Mouse (Mus musculus) liver, embryonic 16.5 days (tissue): ENCODE measurements at regions not wholly inside any gene's neighbourhood (a gene's known extent, or its start where the extent isn't known, plus 50 kb on each side); places are given as distances from the start of the nearest gene placed in this dataset.

Source experiments
- ATAC-seq: fragments of 200-750 bp; cut with Nextera tagmentation; 2 replicates; pipeline ENCODE4 v1.8.0; 2017; ENCODE audit warnings: low read depth, mild to moderate bottlenecking, moderate number of reproducible peaks, moderate library complexity
- H3K27ac ChIP-seq: fragments of 300-500 bp; sonication (generic); 2 replicates; pipeline ENCODE4 v1.5.1; 2014; ENCODE audit warnings: mild to moderate bottlenecking, low read length
- H3K27me3 ChIP-seq: fragments of 300-500 bp; sonication (generic); 2 replicates; pipeline ENCODE4 v1.6.1; 2014; ENCODE audit warnings: low read depth, low read length, mixed read lengths; ENCODE audit not compliant: control insufficient read depth, insufficient read depth
- H3K36me3 ChIP-seq: fragments of 300-500 bp; sonication (generic); 2 replicates; pipeline ENCODE4 v1.6.1; 2014; ENCODE audit warnings: mild to moderate bottlenecking; ENCODE audit not compliant: control insufficient read depth, insufficient read depth
- H3K4me1 ChIP-seq: fragments of 300-500 bp; sonication (generic); 2 replicates; pipeline ENCODE4 v1.6.1; 2014; ENCODE audit warnings: low read depth, low read length, mixed read lengths; ENCODE audit not compliant: control insufficient read depth
- H3K4me2 ChIP-seq: fragments of 300-500 bp; sonication (generic); 2 replicates; pipeline ENCODE4 v1.6.1; 2014; ENCODE audit warnings: low read depth, low read length, mixed read lengths
- H3K4me3 ChIP-seq: fragments of 300-500 bp; sonication (generic); 2 replicates; pipeline ENCODE4 v1.5.1; 2014; ENCODE audit warnings: low read depth, mild to moderate bottlenecking, low read length
- H3K9ac ChIP-seq: fragments of 300-500 bp; sonication (generic); 2 replicates; pipeline ENCODE4 v1.6.1; 2014; ENCODE audit warnings: low read depth, low read length
- H3K9me3 ChIP-seq: fragments of 300-500 bp; sonication (generic); replicated peaks from 2 replicates; pipeline ENCODE4 v1.6.1; 2016; ENCODE audit warnings: low read length; ENCODE audit not compliant: control insufficient read depth
- WGBS: fragments of 180-500 bp; shearing (Covaris S2); extraction: QIAGEN DNeasy Blood & Tissue Kit; methylation state at CpG from one replicate; pipeline ENCODE4 v1.1.7; 2014; ENCODE audit not compliant: insufficient replicate concordance; 5-methylcytosine and 5-hydroxymethylcytosine counted together

GRCm38 (mm10) chr9:61186541-61187420, 185.4 kb upstream of the Tle3 start:
- no peak overlapping the region for H3K9ac ChIP-seq

DNA sequence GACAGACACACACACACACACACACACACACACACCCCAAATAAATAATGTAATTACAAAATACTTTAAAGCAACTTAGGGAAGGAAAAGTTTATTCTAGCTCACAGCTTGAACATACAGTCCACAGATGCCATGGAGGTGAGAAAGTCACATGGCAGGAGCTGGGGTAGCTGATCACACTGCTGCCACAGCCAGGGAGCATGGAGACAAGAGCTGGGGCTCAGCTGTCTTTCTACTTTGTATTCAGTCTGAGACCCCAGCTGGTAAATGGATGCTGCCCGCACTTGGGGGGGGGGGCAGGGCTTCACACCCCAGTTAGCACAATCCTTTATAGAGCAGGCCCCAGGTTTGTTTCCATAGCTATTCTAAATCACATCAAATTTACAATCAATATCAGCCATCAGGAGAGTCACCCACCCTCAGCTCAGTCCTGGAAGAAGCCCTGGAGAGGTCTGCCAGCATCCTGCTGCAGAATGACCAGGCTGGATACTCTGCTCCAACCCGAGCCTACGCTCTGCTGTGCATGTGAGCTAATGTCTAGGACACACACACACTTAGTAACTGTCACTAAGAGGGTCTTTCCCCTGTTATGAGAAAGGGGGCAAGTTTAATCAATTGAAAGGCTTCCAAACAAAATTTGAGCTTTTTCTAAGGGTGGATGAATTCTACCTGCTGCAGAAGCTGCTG, 184.3 kb upstream of the Tle3 start:
- H3K9me3 ChIP-seq: no peaks in the 10 kb centered on the region
- no peaks in the 10 kb centered on the region for H3K36me3 ChIP-seq
- H3K27me3 ChIP-seq: no peaks in the 10 kb centered on the region
- no peak overlapping the region for H3K27ac ChIP-seq
- no peak overlapping the region for H3K4me3 ChIP-seq
- H3K4me1 ChIP-seq: no peaks in the 10 kb centered on the region
- no peak overlapping the region for H3K9ac ChIP-seq
- 69% methylated on average over 3 of the region's 3 CpGs for WGBS
- H3K4me2 ChIP-seq: no peak overlapping the region
- no peak for ATAC-seq

More at GRCm38 (mm10) chr9:61186541-61187420, 185.4 kb upstream of the Tle3 start:
- Histone ChIP-seq H3K4me2 (no peak overlapping the region), H3K27me3 (no peaks in the 10 kb centered on the region), H3K27ac (no peak overlapping the region), H3K9me3 (no peaks in the 10 kb centered on the region), H3K4me3 (no peak overlapping the region), H3K36me3 (no peaks in the 10 kb centered on the region), H3K4me1 (no peaks in the 10 kb centered on the region)
- 45% methylated on average over 8 of the region's 8 CpGs for WGBS
- ATAC-seq: no peak

DNA sequence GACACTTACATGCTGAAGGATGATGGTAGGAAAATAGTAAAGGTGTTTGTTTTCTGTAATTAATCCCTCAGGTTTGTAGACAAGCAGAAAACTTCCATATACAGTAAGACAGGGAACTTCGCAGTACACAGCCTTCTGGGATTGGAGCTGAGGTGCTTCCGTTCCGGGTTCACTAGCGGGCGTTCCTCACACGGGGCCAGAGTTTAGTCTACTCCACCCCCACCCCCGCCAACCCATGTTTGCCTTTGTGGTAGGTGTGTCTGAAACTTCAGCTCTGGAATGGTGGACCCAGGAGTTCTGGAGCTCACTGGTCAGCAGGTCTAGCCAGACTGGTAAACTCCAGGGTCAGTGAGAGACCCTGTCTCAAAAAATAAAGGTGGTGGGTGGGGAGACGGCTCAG, 182.9 kb upstream of the Tle3 start:
- H3K27me3 ChIP-seq: no peaks in the 10 kb centered on the region
- no peak for ATAC-seq
- no peaks in the 10 kb centered on the region for H3K4me1 ChIP-seq
- no peak overlapping the region for H3K4me2 ChIP-seq
- H3K9ac ChIP-seq: no peak overlapping the region
- no peaks in the 10 kb centered on the region for H3K36me3 ChIP-seq
- no peak overlapping the region for H3K27ac ChIP-seq
- 70% methylated on average over 8 of the region's 8 CpGs for WGBS
- H3K9me3 ChIP-seq: no peaks in the 10 kb centered on the region
- no peak overlapping the region for H3K4me3 ChIP-seq

- no peak overlapping the region for H3K4me2 ChIP-seq
- no peak overlapping the region for H3K27ac ChIP-seq
- no peaks in the 10 kb centered on the region for H3K36me3 ChIP-seq
- WGBS: 55% methylated on average over 4 of the region's 4 CpGs
- H3K4me1 ChIP-seq: no peaks in the 10 kb centered on the region
- H3K4me3 ChIP-seq: no peak overlapping the region
- no peaks in the 10 kb centered on the region for H3K9me3 ChIP-seq
- H3K27me3 ChIP-seq: no peaks in the 10 kb centered on the region; the same call in 1 of the 2 replicates
- no peak for ATAC-seq
- H3K9ac ChIP-seq: no peak overlapping the region
Observed at GRCm38 (mm10) chr9:61199077-61199753, 173.0 kb upstream of the Tle3 start.

GRCm38 (mm10) chr9:61199891-61200290, 172.3 kb upstream of the Tle3 start:
- no peaks in the 10 kb centered on the region for H3K36me3 ChIP-seq

GRCm38 (mm10) chr9:61200295-61200955, 171.7 kb upstream of the Tle3 start:
- no peaks in the 10 kb centered on the region for H3K4me1 ChIP-seq
- 18% methylated on average over 5 of the region's 5 CpGs for WGBS
- no peak overlapping the region for H3K27ac ChIP-seq

More at GRCm38 (mm10) chr9:61199891-61200290, 172.3 kb upstream of the Tle3 start:
- Histone ChIP-seq H3K9ac (no peak overlapping the region), H3K27ac (no peak overlapping the region), H3K27me3 (no peaks in the 10 kb centered on the region; the same call in 1 of the 2 replicates), H3K4me3 (no peak overlapping the region), H3K9me3 (no peaks in the 10 kb centered on the region), H3K4me2 (no peak overlapping the region), H3K4me1 (no peaks in the 10 kb centered on the region)
- ATAC-seq: no peak
- WGBS: 27% methylated on average over 8 of the region's 8 CpGs

GRCm38 (mm10) chr9:61205049-61205448, 167.1 kb upstream of the Tle3 start:
- Histone ChIP-seq H3K9me3 (no peaks in the 10 kb centered on the region), H3K4me1 (no peaks in the 10 kb centered on the region), H3K36me3 (no peaks in the 10 kb centered on the region), H3K27ac (no peak overlapping the region), H3K9ac (no peak overlapping the region), H3K27me3 (no peaks in the 10 kb centered on the region; the same call in 1 of the 2 replicates), H3K4me3 (no peak overlapping the region), H3K4me2 (no peak overlapping the region)
- ATAC-seq: no peak
- 64% methylated on average over 8 of the region's 8 CpGs for WGBS

More at GRCm38 (mm10) chr9:61200295-61200955, 171.7 kb upstream of the Tle3 start:
- no peak overlapping the region for H3K4me2 ChIP-seq
- H3K27me3 ChIP-seq: no peaks in the 10 kb centered on the region; the same call in 1 of the 2 replicates
- no peaks in the 10 kb centered on the region for H3K36me3 ChIP-seq
- no peak overlapping the region for H3K9ac ChIP-seq
- H3K4me3 ChIP-seq: no peak overlapping the region
- H3K9me3 ChIP-seq: no peaks in the 10 kb centered on the region
- no peak for ATAC-seq

DNA sequence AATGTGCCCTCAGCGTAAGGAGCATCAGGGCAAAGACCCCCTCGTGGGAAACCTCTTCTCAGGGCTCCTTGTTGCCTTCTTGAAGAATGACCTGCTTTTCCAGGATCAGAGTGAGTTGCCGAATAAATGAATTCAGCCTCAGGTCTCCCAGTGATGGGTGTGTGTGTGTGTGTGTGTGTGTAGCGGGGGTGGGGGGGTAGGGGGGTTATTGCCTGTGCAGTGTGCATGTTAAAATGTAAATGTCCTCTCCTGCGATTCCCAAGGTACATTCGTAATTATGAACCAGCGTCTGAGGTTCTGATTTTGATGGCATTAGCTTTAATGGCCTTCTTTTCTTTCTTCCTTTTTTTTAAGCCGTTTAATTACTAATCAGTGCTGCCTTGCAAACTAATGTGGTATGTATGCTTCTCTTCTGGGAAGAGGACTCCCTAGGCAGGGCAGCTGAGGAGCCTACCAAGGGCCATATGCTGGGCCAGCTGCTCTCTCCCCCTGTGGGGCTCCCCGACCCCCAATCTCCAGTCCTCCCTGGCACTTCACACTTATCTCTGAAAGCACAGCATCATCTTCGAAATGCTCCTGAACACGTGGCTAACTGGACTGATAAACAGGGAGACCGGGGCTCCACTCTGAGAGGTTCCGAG, 165.3 kb upstream of the Tle3 start:
- Histone ChIP-seq H3K4me2 (no peak overlapping the region), H3K9me3 (no peaks in the 10 kb centered on the region), H3K27ac (no peak overlapping the region), H3K4me1 (no peaks in the 10 kb centered on the region), H3K27me3 (no peaks in the 10 kb centered on the region), H3K36me3 (no peaks in the 10 kb centered on the region), H3K9ac (no peak overlapping the region), H3K4me3 (no peak overlapping the region)
- WGBS: 54% methylated on average over 13 of the region's 13 CpGs
- no peak for ATAC-seq
